Mouse (Mus musculus) forelimb bud, embryonic 11.5 days (tissue): ENCODE data around the gene Mitf.

ENCODE experiments used
- DNase-seq: peaks from one replicate; pipeline ENCODE4 v3.0.0-alpha.2; 2012; ENCODE audit warnings: low read depth, low spot score

Mitf gene

GRCm38 (mm10) chr6:97940916-97941315 lies 134.1 kb downstream of the Mitf start:
- DNase-seq = no peak

- DNase-seq = peak; percentile 25
Measured at GRCm38 (mm10) chr6:97950033-97950881, 143.4 kb downstream of the Mitf start.

GRCm38 (mm10) chr6:97950882-97951245 lies 144.0 kb downstream of the Mitf start:
- no peak for DNase-seq

GRCm38 (mm10) chr6:97951711-97952110 lies 144.9 kb downstream of the Mitf start:
- no peak for DNase-seq

GRCm38 (mm10) chr6:97952845-97953244 lies 146.0 kb downstream of the Mitf start:
- DNase-seq = no peak

- no peak for DNase-seq
Measured at GRCm38 (mm10) chr6:97956121-97956520, 149.3 kb downstream of the Mitf start.

- DNase-seq = no peak
Measured at GRCm38 (mm10) chr6:97956636-97957035, 149.8 kb downstream of the Mitf start.

GRCm38 (mm10) chr6:97958276-97958675 lies 151.4 kb downstream of the Mitf start:
- DNase-seq = no peak

- no peak for DNase-seq
Measured at GRCm38 (mm10) chr6:97961776-97962175, 154.9 kb downstream of the Mitf start.

- no peak for DNase-seq
Measured at GRCm38 (mm10) chr6:97962311-97962710, 155.5 kb downstream of the Mitf start.

GRCm38 (mm10) chr6:97964750-97965149 lies 157.9 kb downstream of the Mitf start:
- DNase-seq = no peak

GRCm38 (mm10) chr6:97981668-97982067 lies 174.8 kb downstream of the Mitf start:
- no peak for DNase-seq

GRCm38 (mm10) chr6:97985658-97986057 lies 178.8 kb downstream of the Mitf start:
- DNase-seq = no peak

GRCm38 (mm10) chr6:97986417-97986816 lies 179.6 kb downstream of the Mitf start:
- DNase-seq = no peak

- no peak for DNase-seq
Measured at GRCm38 (mm10) chr6:97993507-97993906, 186.7 kb downstream of the Mitf start.

GRCm38 (mm10) chr6:97995606-97996307 lies 188.9 kb downstream of the Mitf start:
- DNase-seq = no peak

- no peak for DNase-seq
Measured at GRCm38 (mm10) chr6:98001551-98001950, 194.7 kb downstream of the Mitf start.

- peak; percentile 54 for DNase-seq
Measured at GRCm38 (mm10) chr6:98003114-98003513, 196.3 kb downstream of the Mitf start.

GRCm38 (mm10) chr6:98005566-98005965 lies 198.7 kb downstream of the Mitf start:
- peak; percentile 24 for DNase-seq

GRCm38 (mm10) chr6:98015066-98015465 lies 208.2 kb downstream of the Mitf start:
- DNase-seq = no peak

- DNase-seq = no peak
Measured at GRCm38 (mm10) chr6:98015819-98016218, 209.0 kb downstream of the Mitf start.

- DNase-seq = no peak
Measured at GRCm38 (mm10) chr6:98023876-98024275, 217.0 kb downstream of the Mitf start.

GRCm38 (mm10) chr6:98038513-98038912 lies 231.7 kb downstream of the Mitf start:
- no peak for DNase-seq
